In the genomic region with DNA sequence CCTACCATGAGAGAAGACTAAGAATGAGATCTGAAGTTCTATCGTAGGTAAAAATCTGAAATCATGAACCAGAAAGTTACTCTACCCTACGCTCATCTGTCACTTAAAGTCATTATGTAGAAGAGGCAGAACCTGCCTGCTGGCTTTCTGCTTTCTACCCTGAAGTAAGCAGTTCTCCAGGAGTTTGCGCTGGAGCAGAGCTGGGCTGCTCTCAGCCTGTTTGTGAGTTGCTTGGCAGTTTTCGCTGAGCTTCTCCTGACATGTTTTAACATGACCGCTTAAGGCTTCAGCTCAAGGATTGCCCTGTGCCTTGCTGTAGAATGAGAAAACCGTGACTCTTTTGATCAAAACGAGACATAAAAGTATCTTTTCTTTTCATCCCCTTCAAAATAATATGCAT, we compare ENCODE assay signal across 32 mouse cellular contexts. TPM values are rescaled to one million over a fixed set of nuclear protein-coding genes. Genes with fewer than 3 reads are reported as not detected.
DNase-seq lines count a peak whose midpoint lies in the region; ATAC-seq lines count a peak whose summit lies in the region.
"Had no signal": no experiment of that assay in that cellular context is flagged by ENCODE, and none has a peak within 500 bp of the region (broad histone marks: within the 10 kb centered on the region; RNA-seq: fewer than 3 reads in every experiment).

No protein-coding gene starts in this region.

- peak overlapping the region; percentile 30 for H3K4me3 ChIP-seq in stomach, embryonic 16.5 days (replicated peaks; ENCODE audit: low read length)
- H3K4me3 ChIP-seq: forebrain, embryonic 10.5 days; forebrain, embryonic 13.5 days; hindbrain, embryonic 12.5 days had no signal

- no peaks in the 10 kb centered on the region for H3K4me1 ChIP-seq in stomach, embryonic 16.5 days (ENCODE audit: control insufficient read depth, insufficient read depth, low read length)
- H3K4me1 ChIP-seq: forebrain, embryonic 10.5 days; forebrain, embryonic 13.5 days; hindbrain, embryonic 12.5 days had no signal

- 84% methylated on average over 7 of the region's 7 CpGs for WGBS in stomach, embryonic 16.5 days

- no peaks in the 10 kb centered on the region for H3K27me3 ChIP-seq in stomach, embryonic 16.5 days (ENCODE audit: control insufficient read depth, insufficient read depth, low read length)
- H3K27me3 ChIP-seq: forebrain, embryonic 13.5 days; hindbrain, embryonic 12.5 days had no signal

- no peak overlapping the region; the same call in 1 of the 2 replicates for H3K9ac ChIP-seq in stomach, embryonic 16.5 days (ENCODE audit: low read length)
- H3K9ac ChIP-seq: forebrain, embryonic 13.5 days; hindbrain, embryonic 12.5 days had no signal

- no peaks in the 10 kb centered on the region for H3K36me3 ChIP-seq in stomach, embryonic 16.5 days (ENCODE audit: control insufficient read depth, insufficient read depth, low read length)
- H3K36me3 ChIP-seq: forebrain, embryonic 10.5 days; hindbrain, embryonic 12.5 days had no signal

- peak; percentile 55 for DNase-seq in urinary bladder, postnatal 14 days (ENCODE audit: low spot score)
- DNase-seq in urinary bladder, adult 2 months (ENCODE audit: low spot score): no peak
- peak; percentile 54 for DNase-seq in gonadal fat pad, adult 2 months (ENCODE audit: low read depth)
- no peak for DNase-seq in left cerebral cortex, adult 8-10 months (ENCODE audit: low spot score in 2 of 2)
- no peak for DNase-seq in layer of hippocampus, adult 8-10 months (ENCODE audit: low spot score in 2 of 2)
- DNase-seq: adrenal gland, adult 2 months; adrenal gland, postnatal 14 days; cerebellum, adult 11 months; cerebellum, adult 8-10 months; cerebellum, postnatal 10 days; cerebellum, postnatal 36 days; embryo, embryonic 11 days; gastrocnemius, postnatal 10 days; gastrocnemius, postnatal 36 days had no signal

- H3K9me3 ChIP-seq in stomach, embryonic 16.5 days (replicated peaks; ENCODE audit: control insufficient read depth, low read length): no peaks in the 10 kb centered on the region
- H3K9me3 ChIP-seq: forebrain, embryonic 10.5 days; forebrain, embryonic 13.5 days; hindbrain, embryonic 12.5 days had no signal

- H3K27ac ChIP-seq in stomach, embryonic 16.5 days (ENCODE audit: low read length): peak overlapping the region; percentile 80
- H3K27ac ChIP-seq: forebrain, embryonic 10.5 days; forebrain, embryonic 13.5 days; hindbrain, embryonic 12.5 days had no signal

- H3K4me2 ChIP-seq in stomach, embryonic 16.5 days (ENCODE audit: low read depth, low read length): no peak overlapping the region
- H3K4me2 ChIP-seq: forebrain, embryonic 13.5 days; heart, embryonic 11.5 days; hindbrain, embryonic 12.5 days had no signal

- no peak for ATAC-seq in stomach, embryonic 16.5 days (ENCODE audit: insufficient read depth, low FRiP score)
- ATAC-seq: CD4-positive, CD25-positive, alpha-beta regulatory T cell, adult 4 months; forebrain, embryonic 13.5 days; forebrain, embryonic 16.5 days; hindbrain, embryonic 16.5 days had no signal

RNA-seq across cellular contexts. Expression of gene Gpr87, which starts 0.8 kb away (rescaled TPM):
- polyA plus RNA-seq in urinary bladder, adult 2 months (2012; rRNA removed): 13.8 and 20.4 TPM in 2 replicates
- polyA plus RNA-seq in gonadal fat pad, adult 2 months (2012; rRNA removed): 0.51 and 0.76 TPM in 2 replicates
- 18.6 and 33.6 TPM in 2 replicates for polyA plus RNA-seq in stomach, embryonic 16.5 days (2015; fragmentation: Nextera tagmentation; extraction: Ambion mirVana)
- total RNA-seq in left cerebral cortex, adult 8-10 months (2022): not detected
- total RNA-seq in layer of hippocampus, adult 8-10 months (2022): not detected
- total RNA-seq: adrenal gland, adult 2 months; adrenal gland, postnatal 14 days; adrenal gland, postnatal 4 days; gastrocnemius, adult 18-20 months; gastrocnemius, postnatal 10 days; gastrocnemius, postnatal 36 days; heart, adult 8-10 months; heart, postnatal 25 days; hematopoietic stem cell, adult 5-6 weeks; MEL had no signal
- polyA plus RNA-seq: adrenal gland, adult 2 months; C2C12; CD4-positive, CD25-positive, alpha-beta regulatory T cell, adult 4 months; cortical plate, adult 2 months; forebrain, embryonic 16.5 days; heart, embryonic 11.5 days; heart, embryonic 14.5 days; heart, postnatal 0 days; hindbrain, embryonic 12.5 days had no signal

RNA-seq across cellular contexts. Expression of gene P2ry13, which starts 16.6 kb away (rescaled TPM):
- polyA plus RNA-seq in urinary bladder, adult 2 months (2012; rRNA removed): 3.3 and 4.3 TPM in 2 replicates
- polyA plus RNA-seq in gonadal fat pad, adult 2 months (2012; rRNA removed): 1.6 and 1.9 TPM in 2 replicates
- 1.9 and 2.4 TPM in 2 replicates for polyA plus RNA-seq in stomach, embryonic 16.5 days (2015; fragmentation: Nextera tagmentation; extraction: Ambion mirVana)
- total RNA-seq in left cerebral cortex, adult 8-10 months (2022): 10 to 100 TPM in 3 of 4 experiments, 1 to 10 TPM in 1; 10.0 to 17.6 (median 13.2) TPM
- 10 to 100 TPM in 2 of 4 experiments, 1 to 10 TPM in 2; 7.7 to 23.9 (median 15.7) TPM for total RNA-seq in layer of hippocampus, adult 8-10 months (2022)
- total RNA-seq: MEL had no signal
- polyA plus RNA-seq: C2C12 had no signal

RNA-seq across cellular contexts. Expression of gene P2ry14, which starts 40.7 kb away (rescaled TPM):
- polyA plus RNA-seq in urinary bladder, adult 2 months (2012; rRNA removed): 2.0 and 2.8 TPM in 2 replicates
- polyA plus RNA-seq in gonadal fat pad, adult 2 months (2012; rRNA removed): 1.6 and 2.7 TPM in 2 replicates
- 6.3 and 6.8 TPM in 2 replicates for polyA plus RNA-seq in stomach, embryonic 16.5 days (2015; fragmentation: Nextera tagmentation; extraction: Ambion mirVana)
- total RNA-seq in left cerebral cortex, adult 8-10 months (2022): 1 to 10 TPM; 1.9 to 2.8 (median 2.2) TPM
- total RNA-seq in layer of hippocampus, adult 8-10 months (2022): 1 to 10 TPM; 1.4 to 3.4 (median 2.5) TPM
- polyA plus RNA-seq: C2C12 had no signal

Comparison
In these comparisons a context has a peak if more than half of its experiments do, and no peak if none do; other contexts are left out.
1. DNase-seq: peak in urinary bladder, postnatal 14 days (single experiment) and gonadal fat pad, adult 2 months (single experiment); none in urinary bladder, adult 2 months (single experiment), left cerebral cortex, adult 8-10 months (0 of 2) and layer of hippocampus, adult 8-10 months (0 of 2).